Mouse (Mus musculus): ENCODE data around the gene Stat2. TPM values are rescaled to one million over a fixed set of nuclear protein-coding genes. Genes with fewer than 3 reads are reported as not detected.

Stat2 gene
- total and polyA plus RNA-seq, 2 experiments from 2014 or later, result 6.0 to 8.2 TPM

DNA sequence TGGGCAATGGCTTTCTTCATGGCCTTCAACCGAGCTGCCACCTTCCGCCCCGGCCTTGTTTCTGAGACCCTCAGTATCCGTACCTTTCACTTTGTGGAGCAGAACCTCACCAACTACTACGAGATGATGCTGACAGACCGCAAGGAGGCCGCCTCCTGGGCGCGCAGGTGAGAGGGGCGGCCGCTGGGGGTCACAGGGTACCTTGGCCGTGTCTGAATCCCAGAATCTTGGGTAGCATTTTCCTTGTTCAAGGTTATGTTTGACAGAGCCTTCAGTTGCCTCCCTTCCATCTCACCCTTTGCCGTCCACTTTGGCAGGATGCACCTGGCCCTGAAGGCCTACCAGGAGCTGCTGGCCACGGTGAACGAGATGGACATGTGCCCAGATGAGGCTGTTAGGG lies 26.2 kb upstream of the Stat2 start:
- TF ChIP-seq EP300 (IDR thresholded peaks at IDR 0.05; ENCODE audit: low read depth) (no peak), CTCF (IDR thresholded peaks at IDR 0.05; ENCODE audit: low read depth) (no peak)
- Histone ChIP-seq H3K9me3 (replicated peaks; ENCODE audit: control insufficient read depth, low read length) (no peaks in the 10 kb centered on the region), H3K4me3 (ENCODE audit: low read depth, low read length) (no peak overlapping the region), H3K36me3 (replicated peaks; ENCODE audit: control insufficient read depth, insufficient read depth, low read length) (peaks cover 16% of the 10 kb centered on the region), H3K4me2 (ENCODE audit: low read depth, low read length) (no peak overlapping the region), H3K27ac (ENCODE audit: low read depth) (no peak overlapping the region), H3K27me3 (ENCODE audit: control insufficient read depth, insufficient read depth, low read length) (no peaks in the 10 kb centered on the region), H3K9ac (replicated peaks; ENCODE audit: low read depth, low read length) (no peak overlapping the region), H3K4me1 (ENCODE audit: control insufficient read depth, insufficient read depth) (peaks cover 12% of the 10 kb centered on the region; the same call in 1 of the 2 replicates)
- no peak for ATAC-seq (ENCODE audit: insufficient read depth, low read depth)
- no peak for DNase-seq (ENCODE audit: low spot score)
- 88% methylated on average over 15 of the region's 15 CpGs for whole genome bisulfite sequencing

GRCm38 (mm10) chr10:128247020-128247732 lies 23.2 kb upstream of the Stat2 start:
- H3K4me3 ChIP-seq (ENCODE audit: low read depth, low read length), result peak overlapping the region; percentile 33

GRCm38 (mm10) chr10:128250565-128250964 lies 19.8 kb upstream of the Stat2 start:
- Histone ChIP-seq H3K4me2 (ENCODE audit: low read depth, low read length) (no peak overlapping the region), H3K9ac (replicated peaks; ENCODE audit: low read depth, low read length) (no peak overlapping the region), H3K27me3 (ENCODE audit: control insufficient read depth, insufficient read depth, low read length) (no peaks in the 10 kb centered on the region), H3K4me1 (ENCODE audit: control insufficient read depth, insufficient read depth) (0 out of 2 replicates have a peak, but pooled peaks cover 6% of the 10 kb centered on the region), H3K4me3 (ENCODE audit: low read depth, low read length) (no peak overlapping the region), H3K9me3 (replicated peaks; ENCODE audit: control insufficient read depth, low read length) (no peaks in the 10 kb centered on the region), H3K36me3 (replicated peaks; ENCODE audit: control insufficient read depth, insufficient read depth, low read length) (peaks cover 45% of the 10 kb centered on the region), H3K27ac (ENCODE audit: low read depth) (no peak overlapping the region)
- DNase-seq (ENCODE audit: low spot score), result no peak
- no peak for ATAC-seq (ENCODE audit: insufficient read depth, low read depth)
- WGBS, result 92% methylated on average over 13 of the region's 13 CpGs
- no peak for TF ChIP-seq CTCF (IDR thresholded peaks at IDR 0.05; ENCODE audit: low read depth)
- no peak for TF ChIP-seq EP300 (IDR thresholded peaks at IDR 0.05; ENCODE audit: low read depth)

More at GRCm38 (mm10) chr10:128247020-128247732, 23.2 kb upstream of the Stat2 start:
- 66% methylated on average over 17 of the region's 17 CpGs for WGBS
- TF ChIP-seq CTCF (IDR thresholded peaks at IDR 0.05; ENCODE audit: low read depth) (no peak), EP300 (IDR thresholded peaks at IDR 0.05; ENCODE audit: low read depth) (peak; percentile 76)
- peak overlapping the region; percentile 84 for H3K27ac ChIP-seq (ENCODE audit: low read depth)
- H3K4me1 ChIP-seq (ENCODE audit: control insufficient read depth, insufficient read depth), result peaks cover 12% of the 10 kb centered on the region; the same call in 1 of the 2 replicates
- no peak overlapping the region for H3K9ac ChIP-seq (replicated peaks; ENCODE audit: low read depth, low read length)
- H3K9me3 ChIP-seq (replicated peaks; ENCODE audit: control insufficient read depth, low read length), result no peaks in the 10 kb centered on the region
- H3K4me2 ChIP-seq (ENCODE audit: low read depth, low read length), result peak overlapping the region; percentile 49
- peaks cover 44% of the 10 kb centered on the region for H3K36me3 ChIP-seq (replicated peaks; ENCODE audit: control insufficient read depth, insufficient read depth, low read length)
- H3K27me3 ChIP-seq (ENCODE audit: control insufficient read depth, insufficient read depth, low read length), result no peaks in the 10 kb centered on the region
- DNase-seq (ENCODE audit: low spot score), result peak; percentile 83
- peak; percentile 68 for ATAC-seq (ENCODE audit: insufficient read depth, low read depth)

DNA sequence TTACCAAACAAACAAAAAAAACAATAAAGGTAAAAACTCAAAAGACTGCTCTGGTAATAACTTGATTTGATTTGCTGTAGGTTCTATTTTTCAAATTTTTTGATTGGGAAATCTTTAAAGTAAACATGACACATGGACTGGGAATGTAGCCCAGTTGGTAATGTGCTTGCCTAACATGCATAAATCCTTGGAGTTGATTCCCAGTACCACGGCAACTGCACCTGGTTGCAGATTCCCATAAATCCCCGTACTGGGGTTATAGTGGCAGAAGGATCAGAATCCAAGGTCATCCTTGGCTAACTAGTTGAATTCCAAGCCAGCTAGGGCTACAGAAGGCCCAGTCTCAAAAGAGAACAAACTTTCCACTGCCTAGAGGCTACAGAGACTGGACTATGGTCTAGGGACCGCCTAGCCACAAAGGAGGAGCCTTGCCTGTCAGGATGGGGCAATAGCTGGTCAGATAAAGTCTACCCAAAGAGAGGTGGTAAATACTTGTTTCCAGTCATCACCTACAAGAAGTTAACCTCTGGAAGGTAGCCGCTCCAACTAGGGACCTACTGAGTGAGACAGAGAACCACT lies 16.6 kb upstream of the Stat2 start, which contains the start of gene Apon:
TSS of gene Apon (plus strand) at position 420 of the 579 bp plus-strand sequence.
- Histone ChIP-seq H3K27me3 (ENCODE audit: control insufficient read depth, insufficient read depth, low read length) (no peaks in the 10 kb centered on the region), H3K9me3 (replicated peaks; ENCODE audit: control insufficient read depth, low read length) (no peaks in the 10 kb centered on the region), H3K9ac (replicated peaks; ENCODE audit: low read depth, low read length) (no peak within 1 kb of the TSS), H3K4me3 (ENCODE audit: low read depth, low read length) (no peak within 1 kb of the TSS), H3K4me1 (ENCODE audit: control insufficient read depth, insufficient read depth) (no peaks in the 10 kb centered on the region), H3K36me3 (replicated peaks; ENCODE audit: control insufficient read depth, insufficient read depth, low read length) (peaks cover 37% of the 10 kb centered on the region), H3K4me2 (ENCODE audit: low read depth, low read length) (no peak within 1 kb of the TSS), H3K27ac (ENCODE audit: low read depth) (no peak within 1 kb of the TSS)
- DNase-seq (ENCODE audit: low spot score) (no peak), ATAC-seq (ENCODE audit: insufficient read depth, low read depth) (no peak)
- 80% methylated on average over 4 of the region's 4 CpGs for WGBS
- TF ChIP-seq CTCF (IDR thresholded peaks at IDR 0.05; ENCODE audit: low read depth) (no peak), EP300 (IDR thresholded peaks at IDR 0.05; ENCODE audit: low read depth) (no peak)

GRCm38 (mm10) chr10:128255925-128256324 lies 14.4 kb upstream of the Stat2 start:
- H3K27me3 ChIP-seq (ENCODE audit: control insufficient read depth, insufficient read depth, low read length), result no peaks in the 10 kb centered on the region
- ATAC-seq (ENCODE audit: insufficient read depth, low read depth) (no peak), DNase-seq (ENCODE audit: low spot score) (no peak)
- H3K4me3 ChIP-seq (ENCODE audit: low read depth, low read length), result no peak overlapping the region
- no peak overlapping the region for H3K9ac ChIP-seq (replicated peaks; ENCODE audit: low read depth, low read length)
- TF ChIP-seq CTCF (IDR thresholded peaks at IDR 0.05; ENCODE audit: low read depth) (no peak), EP300 (IDR thresholded peaks at IDR 0.05; ENCODE audit: low read depth) (no peak)
- H3K36me3 ChIP-seq (replicated peaks; ENCODE audit: control insufficient read depth, insufficient read depth, low read length), result peaks cover 17% of the 10 kb centered on the region
- no peaks in the 10 kb centered on the region for H3K4me1 ChIP-seq (ENCODE audit: control insufficient read depth, insufficient read depth)
- H3K4me2 ChIP-seq (ENCODE audit: low read depth, low read length), result no peak overlapping the region
- no peaks in the 10 kb centered on the region for H3K9me3 ChIP-seq (replicated peaks; ENCODE audit: control insufficient read depth, low read length)
- no peak overlapping the region for H3K27ac ChIP-seq (ENCODE audit: low read depth)
- 79% methylated on average over 8 of the region's 8 CpGs for WGBS

Data from heart, postnatal 0 days (tissue).